Mouse (Mus musculus) neutrophil, adult 5-6 weeks (primary cell): ENCODE data around the gene Btbd35f22. TPM values are rescaled to one million over a fixed set of nuclear protein-coding genes. Genes with fewer than 3 reads are reported as not detected.
"Not testable (repeated sequence)": the region's sequence is repeated elsewhere in the genome, so short reads cannot be mapped to it uniquely, and the experiment has no call there.

Experiments used
- ATAC-seq: fragments of 151-379, 151-347 bp; 2 replicates; pipeline ENCODE4 v1.8.0; 2017; ENCODE audit warnings: mild to moderate bottlenecking, moderate TSS enrichment; ENCODE audit not compliant: insufficient number of reproducible peaks, poor library complexity, low FRiP score, severe bottlenecking; ENCODE audit errors: extremely low read depth
- total RNA-seq: library from RNA; stranded (forward); fragments of 200-1000 nt; gene quantifications from 2 replicates; pipeline ENCODE4 v1.2.3, GENCODE M21; 2017

Gene Btbd35f22
- not detected in 2 replicates for total RNA-seq

DNA sequence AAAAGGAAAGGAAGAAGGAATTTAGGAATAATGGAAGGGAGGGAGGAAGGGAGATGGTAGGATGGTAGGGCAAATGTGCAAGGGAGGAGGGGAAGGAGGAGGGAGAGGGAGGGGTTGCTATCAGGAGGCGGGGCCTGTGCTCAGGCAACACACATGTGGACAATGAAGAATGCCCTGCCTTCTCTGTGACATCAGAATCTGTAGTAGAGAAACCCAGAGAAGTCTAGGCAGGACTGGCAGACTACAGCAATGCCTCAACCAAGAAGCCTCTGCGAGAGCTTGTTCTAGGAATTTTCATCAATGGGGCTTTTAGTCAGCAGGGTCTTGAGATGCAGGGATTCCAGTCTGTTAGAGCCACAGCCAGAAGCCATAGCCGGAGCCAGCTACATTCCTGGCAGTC, at the start of gene Btbd35f22:
Btbd35f22 (plus strand) TSS at position 301 of the 400 bp plus-strand sequence.
- not testable (repeated sequence) for ATAC-seq

Other genes starting within 250 kb of the Btbd35f22 start
- not detected in 2 replicates for gene Gm21637, start 85.8 kb upstream of the Btbd35f22 start, total RNA-seq
- not detected in 2 replicates for gene Btbd35f2, start 230.6 kb downstream of the Btbd35f22 start, total RNA-seq